Mouse (Mus musculus): ENCODE measurements around the gene Npnt. TPM values are rescaled to one million over a fixed set of nuclear protein-coding genes. Genes with fewer than 3 reads are reported as not detected.

Npnt gene
- polyA plus RNA-seq, 1 experiment from 2014 or later: 21.8 TPM

DNA sequence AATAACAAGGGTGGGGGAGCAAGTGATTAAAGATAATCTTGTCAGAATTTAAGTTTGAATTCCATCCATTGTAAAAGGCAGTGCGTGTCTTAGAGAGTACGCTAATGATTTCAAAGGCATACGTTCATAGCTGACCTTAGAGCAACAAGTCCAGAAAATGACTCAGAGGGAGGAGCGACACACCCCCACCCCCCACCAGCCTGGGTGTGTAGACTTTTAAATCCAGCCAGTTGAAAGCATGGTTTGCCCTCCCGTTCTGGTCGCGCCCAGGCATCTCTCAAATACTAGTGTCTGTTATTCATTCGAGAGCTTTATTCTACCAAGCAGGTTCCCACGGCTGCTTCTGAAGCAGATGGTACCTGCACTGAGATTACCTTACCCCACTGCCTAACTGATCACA lies 34.4 kb downstream of the Npnt start:
- Histone ChIP-seq H3K9ac (ENCODE audit: low read length) (no peak overlapping the region), H3K4me3 (ENCODE audit: control insufficient read depth in 1 of 2, insufficient read depth in 1 of 2, low read depth in 1 of 2, low read length in 2 of 2) (no peak overlapping the region), H3K4me1 (ENCODE audit: control insufficient read depth in 2 of 2, insufficient read depth in 2 of 2, low read length in 2 of 2) (peaks cover 0 to 4% of the 10 kb centered on the region in 2 experiments; a peak in 2 of 4 replicates), H3K27me3 (ENCODE audit: control insufficient read depth, insufficient read depth, low read length) (no peaks in the 10 kb centered on the region), H3K4me2 (ENCODE audit: low read length) (no peak overlapping the region), H3K27ac (replicated peaks in 1 of 2; ENCODE audit: control insufficient read depth in 1 of 2, insufficient read depth in 1 of 2, low read depth in 2 of 2, low read length in 2 of 2) (no peak overlapping the region), H3K36me3 (ENCODE audit: control insufficient read depth, insufficient read depth, low read length) (no peaks in the 10 kb centered on the region), H3K9me3 (ENCODE audit: control insufficient read depth, low read length) (no peaks in the 10 kb centered on the region)
- ATAC-seq (ENCODE audit: insufficient number of reproducible peaks, insufficient read depth, low FRiP score, low read depth): no peak
- WGBS: 84% methylated on average over 9 of the region's 9 CpGs

DNA sequence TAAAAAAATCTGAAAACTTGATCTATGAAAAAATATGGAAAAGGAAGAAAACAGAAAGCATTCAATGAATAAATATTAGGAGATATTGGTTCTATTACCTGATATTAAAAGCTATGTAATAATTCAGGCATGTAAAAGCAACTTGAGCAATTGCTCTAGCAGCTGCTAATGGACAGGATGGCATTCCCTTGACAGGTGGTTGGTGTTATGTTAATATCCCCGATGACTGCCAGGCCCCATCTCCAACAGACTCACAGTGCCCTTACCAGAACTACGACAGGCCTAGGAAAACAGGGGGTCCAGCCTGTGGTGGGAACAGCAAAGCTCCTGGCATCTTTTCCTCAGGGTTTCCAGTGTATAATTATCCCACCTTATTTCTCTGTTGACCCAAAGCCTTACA lies 37.7 kb downstream of the Npnt start:
- no peak for ATAC-seq (ENCODE audit: insufficient number of reproducible peaks, insufficient read depth, low FRiP score, low read depth)
- H3K4me1 ChIP-seq (ENCODE audit: control insufficient read depth in 2 of 2, insufficient read depth in 2 of 2, low read length in 2 of 2): peaks cover 0 to 10% of the 10 kb centered on the region in 2 experiments; a peak in 3 of 4 replicates

DNA sequence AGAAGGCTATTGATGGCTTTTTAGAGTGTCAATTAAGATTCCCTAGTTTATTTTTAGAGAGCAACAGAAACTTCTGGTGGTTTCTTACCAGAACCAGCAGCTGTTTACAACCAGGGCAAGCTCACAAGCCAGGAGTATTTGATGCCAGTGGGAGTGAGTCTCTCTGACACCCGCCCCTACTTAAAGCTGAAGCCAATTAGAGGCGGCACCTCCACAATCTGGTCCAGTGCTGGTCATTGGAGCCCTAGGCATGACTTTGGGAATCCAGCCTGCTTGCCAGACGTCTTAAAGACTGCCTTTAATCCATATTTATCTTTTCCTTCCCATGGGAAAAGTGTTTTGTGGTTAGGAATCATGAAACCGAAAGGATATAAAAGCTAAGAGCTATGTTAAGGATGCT lies 38.4 kb downstream of the Npnt start:
- ATAC-seq (ENCODE audit: insufficient number of reproducible peaks, insufficient read depth, low FRiP score, low read depth): no peak
- no peak overlapping the region for H3K27ac ChIP-seq (replicated peaks in 1 of 2; ENCODE audit: control insufficient read depth in 1 of 2, insufficient read depth in 1 of 2, low read depth in 2 of 2, low read length in 2 of 2)
- no peak overlapping the region for H3K9ac ChIP-seq (ENCODE audit: low read length)
- peaks cover 0 to 10% of the 10 kb centered on the region in 2 experiments; a peak in 3 of 4 replicates for H3K4me1 ChIP-seq (ENCODE audit: control insufficient read depth in 2 of 2, insufficient read depth in 2 of 2, low read length in 2 of 2)
- no peak overlapping the region for H3K4me3 ChIP-seq (ENCODE audit: control insufficient read depth in 1 of 2, insufficient read depth in 1 of 2, low read depth in 1 of 2, low read length in 2 of 2)
- H3K36me3 ChIP-seq (ENCODE audit: control insufficient read depth, insufficient read depth, low read length): no peaks in the 10 kb centered on the region
- H3K4me2 ChIP-seq (ENCODE audit: low read length): no peak overlapping the region
- no peaks in the 10 kb centered on the region for H3K9me3 ChIP-seq (ENCODE audit: control insufficient read depth, low read length)
- WGBS: 63% methylated on average over 4 of the region's 4 CpGs
- H3K27me3 ChIP-seq (ENCODE audit: control insufficient read depth, insufficient read depth, low read length): no peaks in the 10 kb centered on the region

More for the DNA sequence above, 37.7 kb downstream of the Npnt start:
- 67% methylated on average over 2 of the region's 2 CpGs for WGBS
- H3K27ac ChIP-seq (replicated peaks in 1 of 2; ENCODE audit: control insufficient read depth in 1 of 2, insufficient read depth in 1 of 2, low read depth in 2 of 2, low read length in 2 of 2): no peak overlapping the region
- no peaks in the 10 kb centered on the region for H3K9me3 ChIP-seq (ENCODE audit: control insufficient read depth, low read length)
- H3K36me3 ChIP-seq (ENCODE audit: control insufficient read depth, insufficient read depth, low read length): no peaks in the 10 kb centered on the region
- H3K9ac ChIP-seq (ENCODE audit: low read length): no peak overlapping the region
- no peak overlapping the region for H3K4me2 ChIP-seq (ENCODE audit: low read length)
- H3K4me3 ChIP-seq (ENCODE audit: control insufficient read depth in 1 of 2, insufficient read depth in 1 of 2, low read depth in 1 of 2, low read length in 2 of 2): no peak overlapping the region
- no peaks in the 10 kb centered on the region for H3K27me3 ChIP-seq (ENCODE audit: control insufficient read depth, insufficient read depth, low read length)

DNA sequence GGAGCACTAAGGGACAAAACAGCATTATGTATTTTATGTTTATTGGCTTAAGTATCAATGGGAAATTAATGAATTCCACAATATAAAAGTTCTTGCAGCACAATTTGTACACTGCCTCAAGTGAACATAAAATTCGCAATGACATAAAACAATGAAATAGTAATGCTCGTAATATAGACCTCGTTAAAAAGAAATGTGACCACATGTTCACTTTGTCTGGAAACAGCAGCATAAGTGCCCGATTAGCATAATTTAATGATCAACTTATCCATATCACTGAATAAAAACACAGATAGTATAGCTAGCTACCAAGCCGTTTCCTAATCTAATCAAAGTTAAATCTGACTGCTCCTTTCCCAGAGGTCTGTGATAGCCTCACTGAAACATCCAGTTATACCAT lies 39.4 kb downstream of the Npnt start:
- H3K4me2 ChIP-seq (ENCODE audit: low read length): no peak overlapping the region
- peaks cover 0 to 10% of the 10 kb centered on the region in 2 experiments; a peak in 3 of 4 replicates for H3K4me1 ChIP-seq (ENCODE audit: control insufficient read depth in 2 of 2, insufficient read depth in 2 of 2, low read length in 2 of 2)
- H3K36me3 ChIP-seq (ENCODE audit: control insufficient read depth, insufficient read depth, low read length): no peaks in the 10 kb centered on the region
- no peak overlapping the region for H3K4me3 ChIP-seq (ENCODE audit: control insufficient read depth in 1 of 2, insufficient read depth in 1 of 2, low read depth in 1 of 2, low read length in 2 of 2)
- no peak overlapping the region for H3K27ac ChIP-seq (replicated peaks in 1 of 2; ENCODE audit: control insufficient read depth in 1 of 2, insufficient read depth in 1 of 2, low read depth in 2 of 2, low read length in 2 of 2)
- no peaks in the 10 kb centered on the region for H3K9me3 ChIP-seq (ENCODE audit: control insufficient read depth, low read length)
- no peaks in the 10 kb centered on the region for H3K27me3 ChIP-seq (ENCODE audit: control insufficient read depth, insufficient read depth, low read length)
- ATAC-seq (ENCODE audit: insufficient number of reproducible peaks, insufficient read depth, low FRiP score, low read depth): no peak
- 86% methylated on average over 5 of the region's 5 CpGs for WGBS
- no peak overlapping the region for H3K9ac ChIP-seq (ENCODE audit: low read length)

DNA sequence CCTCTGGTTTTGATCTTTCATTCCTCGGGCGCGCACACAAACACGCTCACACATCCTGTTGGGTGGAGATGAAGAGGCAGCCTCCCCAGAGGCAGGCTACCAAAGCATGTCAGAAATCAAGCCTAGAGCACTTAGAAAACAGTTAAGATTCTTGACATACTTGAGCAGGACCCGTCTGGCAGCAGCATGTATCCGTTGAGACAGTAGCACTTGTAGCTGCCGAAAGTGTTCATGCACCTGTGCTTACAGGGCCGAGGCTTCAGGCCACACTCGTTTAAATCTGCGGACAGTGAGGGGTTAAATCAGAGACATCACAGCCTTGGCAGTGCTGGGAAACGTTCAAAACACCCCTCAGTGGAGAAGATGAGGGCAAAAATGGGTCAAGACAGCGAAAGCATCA lies 40.4 kb downstream of the Npnt start:
- Histone ChIP-seq H3K4me2 (ENCODE audit: low read length) (peak overlapping the region; percentile 44), H3K4me1 (ENCODE audit: control insufficient read depth in 2 of 2, insufficient read depth in 2 of 2, low read length in 2 of 2) (peaks cover 0 to 10% of the 10 kb centered on the region in 2 experiments; a peak in 3 of 4 replicates), H3K9me3 (ENCODE audit: control insufficient read depth, low read length) (no peaks in the 10 kb centered on the region), H3K4me3 (ENCODE audit: control insufficient read depth in 1 of 2, insufficient read depth in 1 of 2, low read depth in 1 of 2, low read length in 2 of 2) (peak overlapping the region in 1 of 2 experiments; percentile 9; a peak in 2 of 4 replicates), H3K27me3 (ENCODE audit: control insufficient read depth, insufficient read depth, low read length) (no peaks in the 10 kb centered on the region), H3K9ac (ENCODE audit: low read length) (no peak overlapping the region), H3K27ac (replicated peaks in 1 of 2; ENCODE audit: control insufficient read depth in 1 of 2, insufficient read depth in 1 of 2, low read depth in 2 of 2, low read length in 2 of 2) (no peak overlapping the region), H3K36me3 (ENCODE audit: control insufficient read depth, insufficient read depth, low read length) (no peaks in the 10 kb centered on the region)
- 21% methylated on average over 12 of the region's 12 CpGs for WGBS
- ATAC-seq (ENCODE audit: insufficient number of reproducible peaks, insufficient read depth, low FRiP score, low read depth): no peak

DNA sequence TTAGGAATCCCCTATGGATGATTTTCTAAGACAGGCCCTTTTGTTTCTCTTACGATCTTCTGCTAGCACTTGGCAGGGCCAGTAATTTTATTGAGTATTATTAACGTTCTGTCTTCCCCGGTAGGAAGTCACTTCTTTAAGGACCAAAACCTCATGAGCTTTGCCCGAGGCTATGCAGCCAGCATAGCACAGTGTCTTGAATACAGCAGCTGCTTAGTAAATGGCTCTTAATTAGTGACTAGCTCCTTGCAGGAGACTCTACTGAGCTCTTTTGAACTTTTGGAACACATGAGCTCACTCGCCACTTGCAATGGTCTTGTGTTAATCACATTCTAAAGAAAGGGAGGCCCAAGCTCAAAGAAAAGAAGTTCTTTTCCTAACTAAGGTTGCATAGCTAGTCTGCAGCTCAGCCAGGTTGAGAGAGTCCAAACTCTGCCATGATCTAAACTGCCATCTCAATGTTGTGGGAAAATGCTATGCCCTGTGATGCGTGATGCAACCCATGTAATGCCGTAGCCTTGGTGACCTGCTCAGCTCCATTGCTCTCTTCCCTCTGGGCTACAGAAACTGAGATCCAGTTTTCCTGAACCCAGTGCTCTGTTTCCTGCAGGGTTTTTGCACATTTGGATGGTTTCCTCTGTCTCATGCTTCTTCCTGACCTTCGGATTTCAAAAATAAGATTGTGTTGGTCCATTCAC lies 42.4 kb downstream of the Npnt start:
- H3K36me3 ChIP-seq (ENCODE audit: control insufficient read depth, insufficient read depth, low read length): no peaks in the 10 kb centered on the region
- H3K4me1 ChIP-seq (ENCODE audit: control insufficient read depth in 2 of 2, insufficient read depth in 2 of 2, low read length in 2 of 2): peaks cover 0 to 7% of the 10 kb centered on the region in 2 experiments; a peak in 2 of 4 replicates
- no peaks in the 10 kb centered on the region for H3K9me3 ChIP-seq (ENCODE audit: control insufficient read depth, low read length)
- WGBS: 90% methylated on average over 8 of the region's 8 CpGs
- no peaks in the 10 kb centered on the region for H3K27me3 ChIP-seq (ENCODE audit: control insufficient read depth, insufficient read depth, low read length)
- H3K9ac ChIP-seq (ENCODE audit: low read length): no peak overlapping the region
- H3K4me2 ChIP-seq (ENCODE audit: low read length): no peak overlapping the region
- H3K4me3 ChIP-seq (ENCODE audit: control insufficient read depth in 1 of 2, insufficient read depth in 1 of 2, low read depth in 1 of 2, low read length in 2 of 2): no peak overlapping the region
- ATAC-seq (ENCODE audit: insufficient number of reproducible peaks, insufficient read depth, low FRiP score, low read depth): no peak
- H3K27ac ChIP-seq (replicated peaks in 1 of 2; ENCODE audit: control insufficient read depth in 1 of 2, insufficient read depth in 1 of 2, low read depth in 2 of 2, low read length in 2 of 2): no peak overlapping the region

DNA sequence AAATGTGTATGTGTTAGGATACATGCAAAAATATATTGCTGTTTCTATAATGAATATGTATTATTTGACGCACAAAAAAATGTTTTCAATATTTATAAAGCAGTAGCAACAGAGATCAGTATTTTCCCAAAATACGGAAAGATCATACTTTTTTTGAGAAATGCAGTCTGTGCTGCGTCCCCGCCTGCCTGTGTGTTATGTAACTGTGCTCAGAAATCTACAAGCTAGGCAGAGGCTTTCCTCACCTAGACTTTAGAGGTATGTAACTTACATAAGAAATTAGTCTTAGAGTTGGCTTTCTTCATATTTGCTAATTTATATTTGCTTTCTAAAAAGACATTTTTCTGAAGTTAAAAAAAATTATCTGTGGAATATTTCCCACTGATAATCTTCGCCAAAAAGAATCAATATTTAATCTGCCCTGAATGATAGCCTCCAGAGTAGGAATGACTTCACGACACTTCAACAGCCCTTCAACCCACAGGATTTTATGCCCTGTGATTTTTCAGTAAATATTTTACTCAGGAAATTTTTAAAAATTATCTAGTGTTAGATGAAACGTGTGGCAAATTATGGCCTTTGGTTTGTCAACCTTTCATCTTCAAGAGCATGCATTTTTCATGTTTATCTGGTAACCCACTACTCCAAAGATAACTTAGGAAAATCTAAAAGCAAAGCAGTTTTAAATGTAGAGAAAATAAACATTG lies 44.7 kb downstream of the Npnt start:
- Histone ChIP-seq H3K9ac (ENCODE audit: low read length) (no peak overlapping the region), H3K4me3 (ENCODE audit: control insufficient read depth in 1 of 2, insufficient read depth in 1 of 2, low read depth in 1 of 2, low read length in 2 of 2) (no peak overlapping the region), H3K9me3 (ENCODE audit: control insufficient read depth, low read length) (no peaks in the 10 kb centered on the region), H3K27ac (replicated peaks in 1 of 2; ENCODE audit: control insufficient read depth in 1 of 2, insufficient read depth in 1 of 2, low read depth in 2 of 2, low read length in 2 of 2) (no peak overlapping the region), H3K27me3 (ENCODE audit: control insufficient read depth, insufficient read depth, low read length) (no peaks in the 10 kb centered on the region), H3K4me2 (ENCODE audit: low read length) (no peak overlapping the region), H3K36me3 (ENCODE audit: control insufficient read depth, insufficient read depth, low read length) (no peaks in the 10 kb centered on the region), H3K4me1 (ENCODE audit: control insufficient read depth in 2 of 2, insufficient read depth in 2 of 2, low read length in 2 of 2) (peaks cover 0 to 5% of the 10 kb centered on the region in 2 experiments; a peak in 1 of 4 replicates)
- no peak for ATAC-seq (ENCODE audit: insufficient number of reproducible peaks, insufficient read depth, low FRiP score, low read depth)
- WGBS: 80% methylated on average over 7 of the region's 7 CpGs

Data from heart, embryonic 14.5 days (tissue).